Mouse (Mus musculus) CH12.LX (cell line): ENCODE measurements at regions not wholly inside any gene's neighbourhood (a gene's known extent, or its start where the extent isn't known, plus 50 kb on each side); places are given as distances from the start of the nearest gene placed in this dataset.

Experiments used
- DNase-seq: peaks from one replicate; pipeline ENCODE4 v3.0.0-alpha.2; 2013; ENCODE audit errors: extremely low read depth
- H3K27ac ChIP-seq: 2 replicates; pipeline ENCODE4 v1.5.1; 2012; ENCODE audit warnings: low read depth, mild to moderate bottlenecking, control low read depth, moderate library complexity; ENCODE audit not compliant: insufficient read depth
- H3K27me3 ChIP-seq: replicated peaks from 2 replicates; pipeline ENCODE3; 2012; ENCODE audit warnings: inconsistent platforms
- H3K36me3 ChIP-seq, 2 experiments: replicated peaks in 1 of 2; 2 replicates each; pipeline versions ENCODE3 to v1.6.1; 2012; ENCODE audit warnings: inconsistent platforms in 1 of 2, low read length in 1 of 2, mild to moderate bottlenecking in 1 of 2, mixed read lengths in 1 of 2, moderate library complexity in 1 of 2; ENCODE audit not compliant: control insufficient read depth in 1 of 2, insufficient read depth in 1 of 2
- H3K4me1 ChIP-seq, 2 experiments: 2 replicates each; pipeline ENCODE4 v1.6.1; 2012; ENCODE audit warnings: inconsistent platforms in 1 of 2, moderate library complexity in 1 of 2; ENCODE audit not compliant: insufficient read depth in 2 of 2, control insufficient read depth in 1 of 2
- H3K4me2 ChIP-seq: 2 replicates; pipeline ENCODE4 v1.6.1; 2012; ENCODE audit warnings: low read depth, mild to moderate bottlenecking, control low read depth; ENCODE audit not compliant: poor library complexity, insufficient read depth, severe bottlenecking
- H3K4me3 ChIP-seq, 3 experiments: fragments of 150-350 bp in 1 of 3; sonication (generic) in 1 of 3; replicated peaks in 1 of 3; 2 replicates each; pipeline versions ENCODE3 to v1.5.1; 2011 to 2012; ENCODE audit warnings: low read depth in 2 of 3, low read length in 2 of 3, mild to moderate bottlenecking in 2 of 3, moderate library complexity in 2 of 3, control low read depth in 1 of 3, improper control_type of control experiment in 1 of 3, inconsistent platforms in 1 of 3, mixed read lengths in 1 of 3; ENCODE audit not compliant: poor library complexity in 1 of 3
- H3K79me2 ChIP-seq: replicated peaks from 2 replicates; pipeline ENCODE4 v1.6.1; 2012; ENCODE audit warnings: mild to moderate bottlenecking, moderate library complexity; ENCODE audit not compliant: control insufficient read depth, poor library complexity, insufficient read depth, severe bottlenecking; ENCODE audit errors: extremely low read depth
- H3K9ac ChIP-seq: 2 replicates; pipeline ENCODE4 v1.6.1; 2012; ENCODE audit warnings: low read depth, mild to moderate bottlenecking, control low read depth, moderate library complexity; ENCODE audit not compliant: insufficient read depth
- H3K9me3 ChIP-seq: replicated peaks from 2 replicates; pipeline ENCODE3; 2012; ENCODE audit warnings: low read length, inconsistent platforms, mixed read lengths
- BHLHE40 ChIP-seq: IDR thresholded peaks from 2 replicates; pipeline ENCODE4 v1.6.1; 2011; ENCODE audit warnings: mild to moderate bottlenecking, low read depth, low read length, improper control_type of control experiment
- CHD1 ChIP-seq: IDR thresholded peaks from 2 replicates; pipeline ENCODE4 v1.6.1; 2012; ENCODE audit warnings: low read depth, low read length, improper control_type of control experiment, inconsistent platforms
- CHD2 ChIP-seq: IDR thresholded peaks from 2 replicates; pipeline ENCODE4 v1.6.1; 2011; ENCODE audit warnings: low read length, improper control_type of control experiment
- CTCF ChIP-seq, 2 experiments: IDR thresholded peaks in 1 of 2; conservative IDR thresholded peaks in 1 of 2; 2 replicates each; pipeline ENCODE4 v1.5.1; 2011 to 2012; ENCODE audit warnings: low read depth in 2 of 2, low read length in 2 of 2, improper control_type of control experiment in 1 of 2, inconsistent platforms in 1 of 2, mild to moderate bottlenecking in 1 of 2, moderate library complexity in 1 of 2
- E2F4 ChIP-seq: IDR thresholded peaks from 2 replicates; pipeline ENCODE4 v1.6.1; 2011; ENCODE audit warnings: low read depth, low read length, improper control_type of control experiment; ENCODE audit not compliant: insufficient replicate concordance
- ELF1 ChIP-seq: IDR thresholded peaks from 2 replicates; pipeline ENCODE4 v1.6.1; 2014; ENCODE audit warnings: low read depth, mild to moderate bottlenecking, inconsistent platforms, low read length, improper control_type of control experiment
- EP300 ChIP-seq: IDR thresholded peaks from 2 replicates; pipeline ENCODE4 v1.6.1; 2011; ENCODE audit warnings: low read length, improper control_type of control experiment
- ETS1 ChIP-seq: conservative IDR thresholded peaks from 2 replicates; pipeline ENCODE4 v1.6.1; 2012; ENCODE audit warnings: low read depth, mild to moderate bottlenecking, inconsistent platforms, low read length, improper control_type of control experiment, moderate library complexity
- GABPA ChIP-seq: IDR thresholded peaks from 2 replicates; pipeline ENCODE4 v1.6.1; 2012; ENCODE audit warnings: low read depth, low read length, improper control_type of control experiment, inconsistent platforms; ENCODE audit not compliant: insufficient replicate concordance
- IRF4 ChIP-seq: IDR thresholded peaks from 2 replicates; pipeline ENCODE4 v1.6.1; 2014; ENCODE audit warnings: low read depth, mild to moderate bottlenecking, inconsistent platforms, low read length, improper control_type of control experiment
- JUN ChIP-seq: IDR thresholded peaks from 2 replicates; pipeline ENCODE4 v1.6.1; 2011; ENCODE audit warnings: low read depth, mild to moderate bottlenecking, low read length, improper control_type of control experiment, moderate library complexity; ENCODE audit not compliant: insufficient read depth
- JUND ChIP-seq: conservative IDR thresholded peaks from 2 replicates; pipeline ENCODE4 v1.6.1; 2011; ENCODE audit warnings: low read depth, low read length, improper control_type of control experiment
- MAFK ChIP-seq: IDR thresholded peaks from 2 replicates; pipeline ENCODE4 v1.6.1; 2011; ENCODE audit warnings: low read length, improper control_type of control experiment; ENCODE audit not compliant: insufficient replicate concordance
- MAX ChIP-seq: IDR thresholded peaks from 2 replicates; pipeline ENCODE4 v1.6.1; 2011; ENCODE audit warnings: low read length, improper control_type of control experiment
- MEF2A ChIP-seq: IDR thresholded peaks from 2 replicates; pipeline ENCODE4 v1.6.1; 2014; ENCODE audit warnings: low read depth, mild to moderate bottlenecking, inconsistent platforms, low read length, improper control_type of control experiment, borderline replicate concordance
- MXI1 ChIP-seq: IDR thresholded peaks from 2 replicates; pipeline ENCODE4 v1.6.1; 2011; ENCODE audit warnings: mild to moderate bottlenecking, low read depth, low read length, improper control_type of control experiment
- MYC ChIP-seq: IDR thresholded peaks from 2 replicates; pipeline ENCODE4 v1.6.1; 2011; ENCODE audit warnings: low read depth, mild to moderate bottlenecking, improper control_type of control experiment, low read length
- NELFE ChIP-seq: IDR thresholded peaks from 2 replicates; pipeline ENCODE4 v1.6.1; 2011; ENCODE audit warnings: low read depth, low read length, improper control_type of control experiment
- NRF1 ChIP-seq: IDR thresholded peaks from 2 replicates; pipeline ENCODE4 v1.6.1; 2014; ENCODE audit warnings: low read depth, mild to moderate bottlenecking, inconsistent platforms, low read length, improper control_type of control experiment, moderate library complexity
- PAX5 ChIP-seq: IDR thresholded peaks from 2 replicates; pipeline ENCODE4 v1.6.1; 2012; ENCODE audit warnings: low read length, inconsistent platforms, mixed read lengths
- RAD21 ChIP-seq: IDR thresholded peaks from 2 replicates; pipeline ENCODE4 v1.6.1; 2011; ENCODE audit warnings: low read depth, mild to moderate bottlenecking, low read length, improper control_type of control experiment, moderate library complexity
- RCOR1 ChIP-seq: conservative IDR thresholded peaks from 2 replicates; pipeline ENCODE4 v1.6.1; 2012; ENCODE audit warnings: low read depth, mild to moderate bottlenecking, inconsistent platforms, low read length, improper control_type of control experiment
- SMC3 ChIP-seq: IDR thresholded peaks from 2 replicates; pipeline ENCODE4 v1.6.1; 2011; ENCODE audit warnings: low read depth, low read length, improper control_type of control experiment
- TCF12 ChIP-seq: IDR thresholded peaks from 2 replicates; pipeline ENCODE4 v1.6.1; 2014; ENCODE audit warnings: low read depth, mild to moderate bottlenecking, inconsistent platforms, low read length, improper control_type of control experiment
- USF2 ChIP-seq: conservative IDR thresholded peaks from 2 replicates; pipeline ENCODE4 v1.6.1; 2011; ENCODE audit warnings: low read depth, low read length, improper control_type of control experiment
- ZC3H11A ChIP-seq: IDR thresholded peaks from 2 replicates; pipeline ENCODE4 v1.6.1; 2012; ENCODE audit warnings: low read depth, mild to moderate bottlenecking, inconsistent platforms, low read length, improper control_type of control experiment
- ZKSCAN1 ChIP-seq: IDR thresholded peaks from 2 replicates; pipeline ENCODE4 v1.6.1; 2012; ENCODE audit warnings: low read depth, inconsistent platforms, low read length, improper control_type of control experiment, borderline replicate concordance
- ZNF384 ChIP-seq: IDR thresholded peaks from 2 replicates; pipeline ENCODE4 v1.6.1; 2012; ENCODE audit warnings: low read depth, low read length, improper control_type of control experiment, inconsistent platforms
- dilution Hi-C: fragments of 300-500 bp; cut with MboI; formaldehyde crosslinking; loops from 2 replicates; pipeline ENCODE4 v1.14.3; 2020; ENCODE audit warnings: low sequenced_read_pairs; ENCODE audit not compliant: extremely low pct_unique_long_range_greater_than_20kb, extremely low pct_ligation_motif_present
- in situ Hi-C: fragments of 300-500 bp; cut with MboI; formaldehyde crosslinking; loops from 3 replicates; pipeline ENCODE4 v1.14.3; 2019; ENCODE audit warnings: low sequenced_read_pairs, low pct_ligation_motif_present, low pct_unique_long_range_greater_than_20kb, mixed read lengths

DNA sequence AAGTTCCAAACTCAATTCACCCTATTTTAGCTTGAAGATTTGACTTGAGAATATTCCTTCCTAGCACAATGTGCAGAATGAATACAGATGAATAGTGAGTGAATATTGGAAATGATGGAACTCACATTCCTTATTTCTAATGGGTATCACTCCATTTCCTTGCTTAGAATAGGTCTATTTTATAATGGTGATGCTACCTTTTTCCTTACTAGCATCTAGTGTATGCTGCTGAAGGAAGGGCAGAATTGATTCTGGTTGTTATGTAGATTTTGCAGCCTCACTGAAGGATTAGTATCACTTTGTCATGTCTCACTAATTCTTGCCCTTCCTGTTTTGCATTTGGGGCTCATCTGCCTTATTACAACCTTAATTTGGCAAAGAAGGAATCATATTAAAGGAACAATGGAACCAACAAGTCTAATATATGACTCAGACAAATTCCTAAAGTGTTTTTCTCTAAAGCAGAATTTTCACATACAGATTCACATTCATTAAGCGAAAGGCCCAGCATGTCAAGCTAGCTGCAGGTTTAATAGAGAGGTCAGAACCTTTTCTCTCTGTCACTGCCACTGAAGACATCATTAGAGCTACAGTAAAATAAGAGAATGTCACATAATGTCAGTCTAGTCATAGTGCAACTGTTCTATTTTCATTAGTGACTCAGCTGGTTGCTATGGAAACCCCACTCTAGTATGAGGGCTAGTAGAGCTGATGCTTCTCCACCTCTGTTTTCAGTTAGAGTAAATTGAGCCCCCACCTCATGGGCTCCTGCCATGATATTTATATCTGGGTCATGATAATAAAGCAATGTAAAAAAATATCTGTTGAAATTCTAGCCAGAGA, 94.8 kb upstream of the Cast start:
- Histone ChIP-seq H3K36me3 (no peaks in the 10 kb centered on the region), H3K4me2 (no peak overlapping the region), H3K27me3 (no peaks in the 10 kb centered on the region), H3K4me3 (no peak overlapping the region), H3K9me3 (no peaks in the 10 kb centered on the region), H3K79me2 (no peaks in the 10 kb centered on the region), H3K9ac (no peak overlapping the region), H3K4me1 (peaks cover 2 to 12% of the 10 kb centered on the region in 2 experiments; a peak in 3 of 4 replicates), H3K27ac (no peak overlapping the region)
- dilution Hi-C loops (no loop called here), in situ Hi-C loops (no loop called here)
- TF ChIP-seq RAD21, result no peak
- TF ChIP-seq CTCF (conservative IDR thresholded peaks at IDR 0.05 in 1 of 2, IDR thresholded peaks at IDR 0.05 in 1 of 2; ENCODE audit: low read depth in 2 of 2, low read length in 2 of 2), result no peak
- peak; percentile 43; the same call in 1 of the 2 replicates for TF ChIP-seq IRF4
- TF ChIP-seq JUND, result peak; percentile 69; the same call in 1 of the 2 replicates
- no peak for TF ChIP-seq BHLHE40
- TF ChIP-seq MEF2A, result peak; percentile 44; the same call in 1 of the 2 replicates
- peak; percentile 70; the same call in 1 of the 2 replicates for TF ChIP-seq JUN
- peak; percentile 88 for DNase-seq

DNA sequence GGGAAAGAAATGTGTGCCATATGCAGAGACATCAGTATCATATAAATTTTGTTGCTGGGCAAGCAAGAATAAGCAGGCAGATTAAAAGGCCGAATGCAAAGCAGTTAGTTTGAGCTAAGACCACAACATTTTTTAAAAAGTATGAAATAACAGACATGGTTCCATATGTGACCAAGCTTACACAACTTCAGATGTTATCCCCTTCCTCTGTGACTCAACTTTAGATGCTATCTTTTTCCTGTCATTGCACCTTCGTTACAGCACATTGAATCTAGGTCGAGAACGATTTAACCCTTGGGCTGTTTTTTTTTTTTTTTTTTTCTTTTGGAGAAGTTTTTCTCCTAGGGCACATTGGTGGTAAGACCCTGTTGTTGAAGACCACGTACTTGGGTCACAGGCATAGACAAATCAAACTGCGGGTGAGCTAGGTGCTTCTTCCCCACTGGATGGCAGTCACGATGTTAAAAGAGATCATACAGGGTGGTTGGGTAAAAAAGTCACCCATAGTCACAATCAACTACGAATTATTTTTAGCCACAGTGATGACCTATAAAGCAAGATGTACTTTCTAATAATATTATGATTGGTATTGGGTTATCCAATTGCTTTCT, 81.4 kb upstream of the Cast start:
- in situ Hi-C loops, result no loop called here
- H3K27ac ChIP-seq, result no peak overlapping the region
- H3K9ac ChIP-seq, result no peak overlapping the region
- no peaks in the 10 kb centered on the region for H3K9me3 ChIP-seq
- dilution Hi-C loops, result no loop called here
- DNase-seq, result peak; percentile 14
- no peak for TF ChIP-seq GABPA
- no peak for TF ChIP-seq ZNF384
- TF ChIP-seq ETS1, result no peak
- no peak for TF ChIP-seq RCOR1
- TF ChIP-seq MXI1, result no peak
- no peak for TF ChIP-seq IRF4
- peak; percentile 21; the same call in 1 of the 2 replicates for TF ChIP-seq SMC3
- no peak for TF ChIP-seq PAX5
- TF ChIP-seq ELF1, result no peak
- no peak for TF ChIP-seq MEF2A
- no peak for TF ChIP-seq ZC3H11A
- no peak for TF ChIP-seq ZKSCAN1
- no peak for TF ChIP-seq NELFE
- TF ChIP-seq NRF1, result no peak
- TF ChIP-seq EP300, result no peak
- TF ChIP-seq CHD1, result no peak
- no peak for TF ChIP-seq TCF12
- TF ChIP-seq USF2, result no peak
- TF ChIP-seq MAX, result no peak
- TF ChIP-seq CTCF (conservative IDR thresholded peaks at IDR 0.05 in 1 of 2, IDR thresholded peaks at IDR 0.05 in 1 of 2; ENCODE audit: low read depth in 2 of 2, low read length in 2 of 2), result peak in 1 of 2 experiments; percentile 39; a peak in 2 of 4 replicates
- no peak for TF ChIP-seq CHD2
- no peak for TF ChIP-seq JUN
- peak; percentile 38 for TF ChIP-seq RAD21
- TF ChIP-seq MAFK, result no peak
- TF ChIP-seq MYC, result no peak
- TF ChIP-seq E2F4, result no peak
- no peaks in the 10 kb centered on the region for H3K36me3 ChIP-seq
- H3K79me2 ChIP-seq, result no peaks in the 10 kb centered on the region
- no peaks in the 10 kb centered on the region for H3K4me1 ChIP-seq
- no peak overlapping the region for H3K4me2 ChIP-seq
- no peak overlapping the region for H3K4me3 ChIP-seq
- no peaks in the 10 kb centered on the region for H3K27me3 ChIP-seq
